Mouse (Mus musculus) gastrocnemius, postnatal 14 days (tissue): ENCODE data around the gene Aldh3b1. TPM values are rescaled to one million over a fixed set of nuclear protein-coding genes. Genes with fewer than 3 reads are reported as not detected.

ENCODE experiments used
- DNase-seq: peaks from one replicate; pipeline ENCODE4 v3.0.0; 2021; ENCODE audit warnings: mixed read lengths
- intact Hi-C: fragments of 180-260 bp; cut with DNase I; formaldehyde crosslinking; loops from one replicate; pipeline ENCODE4 v1.15.1; 2025; ENCODE audit warnings: low total_unique reads
- total RNA-seq, 2 experiments: library from RNA; stranded (reverse); gene quantifications; 2 replicates each; pipeline ENCODE4 v1.2.3; 2021

Gene Aldh3b1
- total RNA-seq, 2 experiments from 2014 or later: 2.1 to 2.5 TPM

- DNase-seq: peak; percentile 6
- intact Hi-C loops: no loop called here
Observed at GRCm38 (mm10) chr19:3922661-3923371, 6.8 kb downstream of the Aldh3b1 start.

- DNase-seq: no peak
- intact Hi-C loops: no loop called here
Observed at GRCm38 (mm10) chr19:3919928-3920327, 9.7 kb downstream of the Aldh3b1 start.

GRCm38 (mm10) chr19:3916727-3917126 lies 12.9 kb downstream of the Aldh3b1 start:
- DNase-seq: no peak
- intact Hi-C loops: no loop called here

GRCm38 (mm10) chr19:3914535-3914934 lies 15.1 kb downstream of the Aldh3b1 start:
- intact Hi-C loops: no loop called here
- no peak for DNase-seq

GRCm38 (mm10) chr19:3913692-3914091 lies 15.9 kb downstream of the Aldh3b1 start:
- DNase-seq: no peak
- intact Hi-C loops: no loop called here

- intact Hi-C loops: no loop called here
- DNase-seq: peak; percentile 88
Observed at GRCm38 (mm10) chr19:3912337-3913204, 17.0 kb downstream of the Aldh3b1 start, which contains the start of gene Ndufs8. Gene Ndufs8 (minus strand): TSS chr19:3912774.

GRCm38 (mm10) chr19:3910206-3910605 lies 19.4 kb downstream of the Aldh3b1 start:
- no peak for DNase-seq
- intact Hi-C loops: no loop called here

GRCm38 (mm10) chr19:3907876-3908660 lies 21.5 kb downstream of the Aldh3b1 start:
- no peak for DNase-seq
- intact Hi-C loops: no loop called here

- peak; percentile 78 for DNase-seq
- intact Hi-C loops: no loop called here
Observed at GRCm38 (mm10) chr19:3906795-3907786, 22.5 kb downstream of the Aldh3b1 start, which contains the start of gene Tcirg1. Gene Tcirg1 (minus strand): TSS chr19:3907133.

GRCm38 (mm10) chr19:3906326-3906725 lies 23.3 kb downstream of the Aldh3b1 start:
- intact Hi-C loops: no loop called here
- no peak for DNase-seq

- DNase-seq: peak; percentile 45
- intact Hi-C loops: no loop called here
Observed at GRCm38 (mm10) chr19:3905261-3905969, 24.2 kb downstream of the Aldh3b1 start.

- intact Hi-C loops: no loop called here
- DNase-seq: no peak
Observed at GRCm38 (mm10) chr19:3904363-3904675, 25.3 kb downstream of the Aldh3b1 start.

GRCm38 (mm10) chr19:3903648-3904362 lies 25.8 kb downstream of the Aldh3b1 start:
- intact Hi-C loops: no loop called here
- DNase-seq: no peak

- intact Hi-C loops: no loop called here
Observed at GRCm38 (mm10) chr19:3902966-3903365, 26.6 kb downstream of the Aldh3b1 start.

GRCm38 (mm10) chr19:3899618-3900017 lies 30.0 kb downstream of the Aldh3b1 start:
- no peak for DNase-seq
- intact Hi-C loops: no loop called here

More at GRCm38 (mm10) chr19:3902966-3903365, 26.6 kb downstream of the Aldh3b1 start:
- no peak for DNase-seq

GRCm38 (mm10) chr19:3898952-3899351 lies 30.7 kb downstream of the Aldh3b1 start:
- DNase-seq: no peak
- intact Hi-C loops: no loop called here

GRCm38 (mm10) chr19:3897557-3897956 lies 32.1 kb downstream of the Aldh3b1 start:
- no peak for DNase-seq
- intact Hi-C loops: no loop called here

- intact Hi-C loops: no loop called here
Observed at GRCm38 (mm10) chr19:3896208-3896607, 33.4 kb downstream of the Aldh3b1 start.

More at GRCm38 (mm10) chr19:3896208-3896607, 33.4 kb downstream of the Aldh3b1 start:
- DNase-seq: no peak
